Mouse (Mus musculus): ENCODE data around the gene Pitpnm2. TPM values are rescaled to one million over a fixed set of nuclear protein-coding genes. Genes with fewer than 3 reads are reported as not detected.
A peak's percentile ranks its signal among the peaks of the same experiment; 100 is the strongest.

Pitpnm2 gene
- polyA plus RNA-seq, 1 experiment: 178 TPM

DNA sequence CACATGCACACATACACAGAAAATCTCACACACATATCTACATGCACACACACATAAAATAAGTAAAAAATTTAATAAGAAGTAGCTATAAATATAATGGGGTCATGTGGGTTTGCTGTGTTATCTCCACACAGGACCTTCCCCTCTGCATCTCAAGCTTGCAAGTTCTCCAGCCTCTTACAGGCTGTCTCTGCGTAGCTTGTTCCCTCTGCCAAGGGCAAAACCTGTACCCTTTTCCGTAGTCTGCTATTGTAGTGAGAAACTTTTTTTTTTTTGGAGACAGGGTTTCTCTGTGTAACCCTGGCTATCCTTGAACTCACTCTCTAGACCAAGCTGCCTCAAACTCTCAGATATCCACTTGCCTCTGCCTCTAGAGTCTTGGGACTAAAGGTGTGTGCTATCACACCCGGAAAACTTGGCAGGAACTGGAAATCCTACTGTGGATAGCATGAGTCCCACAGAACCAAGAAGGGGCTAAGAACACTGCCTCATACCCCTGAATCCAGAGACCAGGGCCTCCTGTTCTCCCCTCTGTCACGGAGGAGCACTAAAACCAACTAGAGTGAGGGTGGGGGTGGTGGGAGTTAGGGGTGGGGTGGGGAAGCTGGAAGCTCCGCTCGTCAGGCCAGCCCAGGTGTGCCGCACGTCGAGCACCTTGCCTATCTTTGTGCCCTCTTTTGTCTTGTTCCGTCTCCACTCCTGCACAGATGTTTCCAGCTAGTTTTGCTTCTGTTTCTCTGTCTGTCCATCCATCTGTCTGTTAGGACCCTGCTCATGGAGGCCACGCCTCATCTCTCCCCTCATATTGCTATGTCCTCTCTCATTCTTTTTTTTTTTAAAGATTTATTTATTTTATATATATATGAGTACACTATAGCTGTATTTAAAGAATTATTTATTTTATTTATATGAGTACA, 149.2 kb downstream of the Pitpnm2 start:
- Histone ChIP-seq H3K4me3 (ENCODE audit: insufficient read depth, low read length) (no peak overlapping the region), H3K4me1 (ENCODE audit: control insufficient read depth, insufficient read depth, low read length) (no peaks in the 10 kb centered on the region), H3K27ac (ENCODE audit: insufficient read depth, low read length) (no peak overlapping the region)
- TF ChIP-seq POLR2A (IDR thresholded peaks at IDR 0.05; ENCODE audit: extremely low read depth, insufficient read depth, low read length) (no peak), CTCF (IDR thresholded peaks at IDR 0.05; ENCODE audit: extremely low read depth, insufficient read depth, low read length) (no peak)

DNA sequence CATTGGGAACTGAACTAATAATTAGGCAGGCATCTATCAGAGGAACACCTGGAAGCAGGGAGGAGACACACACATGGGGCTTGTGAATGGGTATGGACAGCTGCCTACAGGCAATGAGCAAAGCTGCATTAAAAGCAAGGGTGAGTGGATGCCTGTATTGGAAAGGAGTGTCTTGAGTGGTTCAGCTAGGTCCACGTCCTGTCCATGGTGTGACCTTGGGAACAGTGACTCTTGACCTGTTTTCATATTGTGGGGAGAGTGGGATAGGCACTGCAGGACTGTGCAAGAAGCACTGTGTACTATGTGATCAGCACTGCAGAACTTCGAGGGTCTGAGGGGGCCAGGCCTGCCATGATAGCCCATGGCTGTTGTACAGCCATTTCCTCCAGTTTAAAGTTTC, 150.6 kb downstream of the Pitpnm2 start:
- TF ChIP-seq POLR2A (IDR thresholded peaks at IDR 0.05; ENCODE audit: extremely low read depth, insufficient read depth, low read length) (no peak), CTCF (IDR thresholded peaks at IDR 0.05; ENCODE audit: extremely low read depth, insufficient read depth, low read length) (no peak)
- no peak overlapping the region for H3K4me3 ChIP-seq (ENCODE audit: insufficient read depth, low read length)
- H3K27ac ChIP-seq (ENCODE audit: insufficient read depth, low read length): no peak overlapping the region
- H3K4me1 ChIP-seq (ENCODE audit: control insufficient read depth, insufficient read depth, low read length): no peaks in the 10 kb centered on the region

DNA sequence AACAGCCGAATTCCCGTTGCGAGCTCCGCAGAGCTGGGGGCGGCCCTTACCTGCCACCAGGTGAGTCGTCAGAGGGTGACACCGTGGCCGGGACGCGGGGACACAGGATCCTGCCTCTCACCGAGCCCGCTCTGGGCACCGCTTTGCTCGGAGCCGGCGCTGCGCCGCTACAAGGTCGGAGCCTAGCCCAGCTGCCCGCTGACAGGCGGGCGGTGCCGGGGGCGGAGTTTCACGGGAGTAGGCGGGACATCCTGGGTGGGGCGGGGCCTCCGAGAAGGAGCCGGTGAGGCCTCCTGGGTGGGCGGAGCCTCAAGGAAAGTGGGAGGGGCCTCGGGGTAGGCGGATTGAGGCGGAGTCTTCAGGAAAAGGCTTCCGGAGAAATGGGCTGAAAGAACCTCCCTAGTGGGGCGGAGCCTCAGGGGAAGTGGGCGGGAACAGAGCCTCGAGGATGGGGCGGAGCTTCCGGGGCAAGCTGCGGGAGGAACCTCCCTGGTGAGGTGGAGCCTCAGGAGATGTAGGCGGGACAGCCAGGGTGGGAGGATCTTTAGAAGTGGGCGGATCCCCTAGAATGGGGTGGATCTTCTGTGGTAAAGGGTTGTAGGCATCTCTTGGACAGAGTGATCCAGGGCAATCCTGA, 153.8 kb downstream of the Pitpnm2 start, which contains the start of gene Abcb9:
Gene Abcb9 (minus strand): TSS at position 203 of the 637 bp plus-strand sequence.
- Histone ChIP-seq H3K4me3 (ENCODE audit: insufficient read depth, low read length) (peak within 1 kb of the TSS; percentile 77), H3K4me1 (ENCODE audit: control insufficient read depth, insufficient read depth, low read length) (peaks cover 2% of the 10 kb centered on the region; the same call in 1 of the 2 replicates), H3K27ac (ENCODE audit: insufficient read depth, low read length) (peak within 1 kb of the TSS; percentile 36)
- TF ChIP-seq POLR2A (IDR thresholded peaks at IDR 0.05; ENCODE audit: extremely low read depth, insufficient read depth, low read length): peak; percentile 86; the same call in 1 of the 2 replicates
- TF ChIP-seq CTCF (IDR thresholded peaks at IDR 0.05; ENCODE audit: extremely low read depth, insufficient read depth, low read length): no peak

DNA sequence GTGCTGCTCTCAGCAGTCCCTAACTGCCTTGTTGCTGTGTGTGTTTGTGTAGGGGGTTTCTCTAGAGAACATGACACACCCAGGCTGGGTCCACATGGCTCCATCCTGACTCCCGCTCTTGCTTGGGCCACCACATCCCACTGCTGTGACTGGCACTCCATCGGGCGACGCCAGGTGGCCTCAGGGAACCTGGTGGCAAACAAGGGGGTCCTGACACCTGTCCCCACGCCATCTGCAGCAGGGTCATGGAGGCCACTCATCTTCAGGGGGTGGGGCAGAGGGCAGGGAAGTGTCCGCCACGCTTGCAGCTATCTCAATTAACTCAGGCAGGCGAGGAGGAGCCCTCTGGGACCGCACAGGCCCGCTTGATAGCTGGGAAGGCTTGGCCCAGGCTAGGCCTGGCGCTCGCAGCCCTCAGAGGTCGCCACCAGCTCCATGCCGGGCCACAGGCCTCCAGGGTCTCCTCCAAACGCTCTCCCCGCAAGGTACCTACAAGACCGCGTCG, 154.4 kb downstream of the Pitpnm2 start:
- Histone ChIP-seq H3K4me3 (ENCODE audit: insufficient read depth, low read length) (peak overlapping the region; percentile 77), H3K4me1 (ENCODE audit: control insufficient read depth, insufficient read depth, low read length) (peaks cover 2% of the 10 kb centered on the region; the same call in 1 of the 2 replicates), H3K27ac (ENCODE audit: insufficient read depth, low read length) (peak overlapping the region; percentile 36)
- TF ChIP-seq POLR2A (IDR thresholded peaks at IDR 0.05; ENCODE audit: extremely low read depth, insufficient read depth, low read length): no peak
- no peak for TF ChIP-seq CTCF (IDR thresholded peaks at IDR 0.05; ENCODE audit: extremely low read depth, insufficient read depth, low read length)

DNA sequence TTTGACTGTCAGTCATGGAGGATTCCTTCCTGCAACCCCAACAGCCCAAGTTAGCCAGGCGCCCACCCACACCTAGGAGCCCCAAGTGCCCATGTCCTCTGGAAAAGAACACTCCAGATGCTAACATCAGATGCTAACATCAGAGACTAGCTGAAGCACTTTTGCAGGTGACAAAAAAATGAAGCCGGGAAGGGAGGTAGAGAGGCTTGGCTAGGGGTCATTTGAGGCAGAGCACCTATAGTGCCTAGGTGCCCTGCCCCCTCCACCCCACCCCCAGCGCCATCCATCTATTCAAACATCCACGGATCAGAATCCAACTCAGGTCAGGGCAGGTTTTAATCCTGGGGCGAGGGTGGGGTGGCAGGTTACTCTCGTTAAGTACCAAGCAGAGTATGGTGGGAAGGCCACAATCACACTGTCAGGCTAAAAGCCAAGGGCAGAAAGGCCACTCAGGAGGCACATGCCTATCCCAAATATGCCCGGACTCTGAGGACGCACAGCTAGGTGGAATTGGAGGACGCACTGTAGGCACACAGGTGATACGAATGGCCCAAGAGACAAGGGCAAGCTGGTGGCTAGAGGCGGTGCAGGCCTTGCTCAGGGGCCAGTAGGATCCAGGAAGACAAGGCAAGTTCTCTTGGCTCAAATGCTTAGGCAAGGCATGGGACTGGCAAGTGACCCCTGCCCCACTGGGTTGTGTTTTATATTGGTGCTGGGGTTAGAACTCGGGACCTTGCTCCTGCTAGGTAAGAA, 155.5 kb downstream of the Pitpnm2 start:
- Histone ChIP-seq H3K27ac (ENCODE audit: insufficient read depth, low read length) (peak overlapping the region; percentile 49), H3K4me3 (ENCODE audit: insufficient read depth, low read length) (peak overlapping the region; percentile 77), H3K4me1 (ENCODE audit: control insufficient read depth, insufficient read depth, low read length) (peaks cover 2% of the 10 kb centered on the region; the same call in 1 of the 2 replicates)
- TF ChIP-seq POLR2A (IDR thresholded peaks at IDR 0.05; ENCODE audit: extremely low read depth, insufficient read depth, low read length): no peak
- TF ChIP-seq CTCF (IDR thresholded peaks at IDR 0.05; ENCODE audit: extremely low read depth, insufficient read depth, low read length): no peak

DNA sequence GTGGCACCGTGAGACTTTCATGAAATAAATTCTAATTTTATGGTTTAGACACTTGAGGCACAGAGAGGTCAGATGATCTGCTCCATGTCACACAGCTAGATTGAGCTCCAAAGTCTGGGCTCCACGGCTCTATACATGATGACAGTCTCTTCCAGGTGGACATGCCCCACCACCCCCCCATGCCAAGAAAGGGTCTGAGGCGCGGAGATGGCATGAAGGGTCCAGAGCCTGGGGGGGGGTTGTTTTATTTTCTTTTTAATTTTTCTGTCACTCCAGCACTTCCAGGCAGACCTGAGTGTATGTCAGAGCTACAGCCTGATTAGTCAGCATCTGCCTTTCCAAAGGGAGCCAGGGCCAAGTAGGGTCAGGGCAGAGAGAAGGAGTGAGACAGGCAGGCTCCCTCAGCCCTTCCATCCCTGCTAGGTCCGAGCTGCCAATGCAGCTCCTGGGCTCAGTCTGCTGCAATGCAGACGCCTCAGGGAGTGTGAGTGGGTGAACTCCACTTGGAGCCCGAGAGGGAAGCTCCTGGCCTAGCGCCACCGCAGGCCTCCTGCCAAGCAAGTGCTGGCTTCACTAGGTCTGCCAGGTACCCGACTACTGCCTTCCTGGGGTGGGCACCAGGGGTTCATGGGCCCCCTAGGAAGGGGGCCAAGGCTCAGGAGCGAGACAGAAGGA, 156.3 kb downstream of the Pitpnm2 start:
- Histone ChIP-seq H3K4me3 (ENCODE audit: insufficient read depth, low read length) (peak overlapping the region; percentile 77), H3K27ac (ENCODE audit: insufficient read depth, low read length) (peak overlapping the region; percentile 24), H3K4me1 (ENCODE audit: control insufficient read depth, insufficient read depth, low read length) (peaks cover 2% of the 10 kb centered on the region; the same call in 1 of the 2 replicates)
- no peak for TF ChIP-seq CTCF (IDR thresholded peaks at IDR 0.05; ENCODE audit: extremely low read depth, insufficient read depth, low read length)
- peak; percentile 60; the same call in 1 of the 2 replicates for TF ChIP-seq POLR2A (IDR thresholded peaks at IDR 0.05; ENCODE audit: extremely low read depth, insufficient read depth, low read length)

DNA sequence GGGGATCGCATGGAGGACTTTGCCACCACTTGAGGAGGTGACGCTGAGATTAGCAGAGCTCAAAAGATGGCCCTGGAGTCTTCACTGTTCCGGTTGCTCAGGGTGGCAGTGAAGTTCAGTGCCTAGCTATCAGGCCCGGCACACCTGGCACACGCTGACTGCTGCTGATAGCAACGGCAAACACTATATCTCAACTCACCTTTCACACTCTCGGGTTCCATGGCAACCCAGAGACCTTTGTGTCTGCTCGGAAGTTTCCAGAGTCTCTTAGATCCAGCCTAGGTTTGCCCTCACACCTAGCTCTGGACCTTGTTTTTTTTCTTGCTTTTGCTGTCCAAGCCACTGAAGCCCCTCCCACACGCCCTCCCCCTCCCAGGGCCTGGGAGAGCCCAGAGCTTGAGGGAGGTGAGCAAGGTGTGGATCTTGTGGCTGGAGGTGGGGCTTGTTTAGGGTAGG, 157.6 kb downstream of the Pitpnm2 start:
- Histone ChIP-seq H3K4me3 (ENCODE audit: insufficient read depth, low read length) (no peak overlapping the region), H3K4me1 (ENCODE audit: control insufficient read depth, insufficient read depth, low read length) (peaks cover 2% of the 10 kb centered on the region; the same call in 1 of the 2 replicates), H3K27ac (ENCODE audit: insufficient read depth, low read length) (no peak overlapping the region)
- no peak for TF ChIP-seq CTCF (IDR thresholded peaks at IDR 0.05; ENCODE audit: extremely low read depth, insufficient read depth, low read length)
- TF ChIP-seq POLR2A (IDR thresholded peaks at IDR 0.05; ENCODE audit: extremely low read depth, insufficient read depth, low read length): no peak

DNA sequence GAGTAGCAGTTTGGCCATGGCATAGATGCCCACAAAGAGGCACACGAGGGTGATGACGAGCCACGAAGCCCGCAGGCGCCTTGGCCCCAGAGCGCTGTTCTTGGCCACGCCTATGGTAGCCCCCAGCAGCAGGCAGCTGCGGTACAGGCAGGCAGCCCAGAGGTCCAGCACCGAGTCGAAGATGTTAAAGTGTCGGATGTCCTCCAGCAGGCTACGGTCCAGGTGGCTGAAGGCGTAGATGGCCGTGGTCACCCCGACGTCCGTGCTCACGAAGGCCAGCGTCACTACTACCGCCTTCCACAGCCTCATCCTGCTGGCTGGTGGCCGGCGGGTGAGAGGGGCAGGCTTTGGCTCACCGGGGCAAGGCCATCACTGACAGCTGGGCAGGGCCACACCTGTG, 159.7 kb downstream of the Pitpnm2 start:
- peaks cover 6% of the 10 kb centered on the region for H3K4me1 ChIP-seq (ENCODE audit: control insufficient read depth, insufficient read depth, low read length)
- no peak overlapping the region for H3K4me3 ChIP-seq (ENCODE audit: insufficient read depth, low read length)
- TF ChIP-seq CTCF (IDR thresholded peaks at IDR 0.05; ENCODE audit: extremely low read depth, insufficient read depth, low read length): no peak
- no peak for TF ChIP-seq POLR2A (IDR thresholded peaks at IDR 0.05; ENCODE audit: extremely low read depth, insufficient read depth, low read length)
- no peak overlapping the region for H3K27ac ChIP-seq (ENCODE audit: insufficient read depth, low read length)

Data from cortical plate, adult 2 months (tissue).